In the genomic region with DNA sequence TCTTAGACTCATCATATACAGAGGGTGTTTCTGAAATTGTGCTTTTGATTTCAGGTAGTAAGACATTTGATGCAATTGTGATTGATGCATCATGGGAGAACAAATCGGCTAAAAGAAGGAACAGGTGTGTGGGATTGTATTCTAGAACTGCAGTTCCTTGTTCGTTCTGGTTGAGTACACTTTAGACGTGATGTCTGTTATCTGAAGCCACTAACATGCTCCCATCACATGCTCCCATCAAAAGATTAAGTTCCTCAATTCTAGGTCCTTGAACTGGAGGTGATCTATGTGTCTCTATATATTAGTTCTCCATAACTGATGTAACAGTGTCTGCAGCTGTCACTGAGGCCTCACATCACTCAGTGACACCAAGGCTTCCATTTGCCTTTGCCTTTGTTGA, we compare ENCODE assay signal across 33 mouse cellular contexts. TPM values are rescaled to one million over a fixed set of nuclear protein-coding genes. Genes with fewer than 3 reads are reported as not detected.
"Had no signal": no experiment of that assay in that cellular context is flagged by ENCODE, and none has a peak within 500 bp of the region (broad histone marks: within the 10 kb centered on the region; RNA-seq: fewer than 3 reads in every experiment).

No protein-coding gene starts in this region.

- H3K27ac ChIP-seq: limb, embryonic 10.5 days; limb, embryonic 12.5 days; limb, embryonic 13.5 days; limb, embryonic 15.5 days; liver, embryonic 12.5 days; liver, embryonic 13.5 days; liver, embryonic 14.5 days; liver, embryonic 15.5 days; lung, embryonic 15.5 days; macrophage; midbrain, embryonic 10.5 days; midbrain, embryonic 12.5 days; midbrain, embryonic 13.5 days; midbrain, embryonic 15.5 days had no signal

- DNase-seq: left cerebral cortex, postnatal 4 days; liver; liver, embryonic 13.5 days; liver, postnatal 0 days; lung, adult 18-20 months; lung, adult 2 months; lung, embryonic 14.5 days; lung, postnatal 10 days; lung, postnatal 14 days; lung, postnatal 36 days; lung, postnatal 4 days; midbrain, embryonic 14.5 days had no signal

- H3K9ac ChIP-seq: limb, embryonic 12.5 days; limb, embryonic 13.5 days; limb, embryonic 15.5 days; liver, embryonic 12.5 days; liver, embryonic 13.5 days; liver, embryonic 14.5 days; liver, embryonic 15.5 days; liver, postnatal 0 days; lung, embryonic 14.5 days; lung, embryonic 15.5 days; midbrain, embryonic 12.5 days; midbrain, embryonic 13.5 days; midbrain, embryonic 15.5 days had no signal

- H3K9me3 ChIP-seq: limb, embryonic 10.5 days; limb, embryonic 12.5 days; limb, embryonic 13.5 days; limb, embryonic 15.5 days; liver, embryonic 12.5 days; liver, embryonic 13.5 days; liver, embryonic 15.5 days; lung, embryonic 15.5 days; megakaryocyte, embryonic 14.5 days; midbrain, embryonic 10.5 days; midbrain, embryonic 12.5 days; midbrain, embryonic 13.5 days; midbrain, embryonic 15.5 days had no signal

- ATAC-seq: liver, embryonic 12.5 days; liver, postnatal 0 days; lung, postnatal 0 days; midbrain, embryonic 13.5 days; midbrain, embryonic 15.5 days; midbrain, embryonic 16.5 days had no signal

- H3K36me3 ChIP-seq: limb, embryonic 10.5 days; limb, embryonic 12.5 days; limb, embryonic 13.5 days; limb, embryonic 15.5 days; liver, embryonic 12.5 days; liver, embryonic 13.5 days; liver, embryonic 15.5 days; lung, embryonic 15.5 days; midbrain, embryonic 10.5 days; midbrain, embryonic 12.5 days; midbrain, embryonic 13.5 days; midbrain, embryonic 15.5 days had no signal

- H3K4me1 ChIP-seq: limb, embryonic 10.5 days; limb, embryonic 12.5 days; limb, embryonic 13.5 days; limb, embryonic 15.5 days; liver, embryonic 12.5 days; liver, embryonic 13.5 days; liver, embryonic 15.5 days; lung, embryonic 15.5 days; megakaryocyte, embryonic 14.5 days; midbrain, embryonic 10.5 days; midbrain, embryonic 12.5 days; midbrain, embryonic 13.5 days; midbrain, embryonic 15.5 days had no signal

- H3K4me3 ChIP-seq: limb, embryonic 10.5 days; limb, embryonic 12.5 days; limb, embryonic 13.5 days; limb, embryonic 15.5 days; liver, embryonic 12.5 days; liver, embryonic 13.5 days; liver, embryonic 15.5 days; lung, embryonic 15.5 days; megakaryocyte, embryonic 14.5 days; midbrain, embryonic 10.5 days; midbrain, embryonic 12.5 days; midbrain, embryonic 13.5 days; midbrain, embryonic 15.5 days; myocyte had no signal

- H3K27me3 ChIP-seq: limb, embryonic 12.5 days; limb, embryonic 13.5 days; limb, embryonic 15.5 days; liver, embryonic 13.5 days; lung, embryonic 15.5 days; midbrain, embryonic 12.5 days; midbrain, embryonic 13.5 days; midbrain, embryonic 15.5 days had no signal

RNA-seq across cellular contexts. Expression of a gene that starts 10.5 kb away (rescaled TPM):
- polyA plus RNA-seq: liver, adult 2 months had no signal

RNA-seq across cellular contexts. Expression of a gene that starts 14.7 kb away (rescaled TPM):
- total RNA-seq: liver, adult 2 months; megakaryocyte progenitor cell, adult 5-6 weeks; megakaryocyte, adult 5-6 weeks; megakaryocyte-erythroid progenitor cell, adult 5-6 weeks had no signal
- polyA plus RNA-seq: liver, adult 2 months; lung, adult 2 months had no signal
